Mouse (Mus musculus): ENCODE data around the gene Snapc3. TPM values are rescaled to one million over a fixed set of nuclear protein-coding genes. Genes with fewer than 3 reads are reported as not detected.

The Snapc3 gene
- total and polyA plus RNA-seq, 3 experiments = 12.0 to 15.7 (median 15.5) TPM

DNA sequence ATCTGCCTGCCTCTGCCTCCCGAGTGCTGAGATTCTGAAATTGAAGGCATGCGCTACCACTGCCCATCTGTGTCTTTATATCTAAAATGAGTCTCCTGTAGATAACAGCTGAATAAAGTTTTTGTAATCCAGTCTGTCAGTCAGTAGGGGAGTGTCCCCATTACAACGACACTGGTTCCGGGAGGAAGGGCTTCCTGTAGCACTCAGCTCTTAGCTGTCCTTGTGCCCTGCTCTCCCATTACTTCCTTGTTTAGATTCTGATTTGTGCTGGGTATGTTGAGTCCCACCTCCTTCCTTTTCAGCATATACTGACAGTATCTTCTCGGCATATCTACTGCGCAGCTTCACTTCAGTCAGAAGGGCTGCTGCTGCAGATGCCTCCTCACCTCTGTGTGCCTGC lies 15.4 kb downstream of the Snapc3 start:
- no peak overlapping the region for H3K27ac ChIP-seq
- TF ChIP-seq CTCF (IDR thresholded peaks at IDR 0.05) (no peak), POLR2A (IDR thresholded peaks at IDR 0.05; ENCODE audit: insufficient read depth, low read depth, low read length) (no peak), EP300 (IDR thresholded peaks at IDR 0.05; ENCODE audit: insufficient read depth, low read depth, low read length) (no peak)
- intact Hi-C loops (cut with DNase I) = no loop called here

DNA sequence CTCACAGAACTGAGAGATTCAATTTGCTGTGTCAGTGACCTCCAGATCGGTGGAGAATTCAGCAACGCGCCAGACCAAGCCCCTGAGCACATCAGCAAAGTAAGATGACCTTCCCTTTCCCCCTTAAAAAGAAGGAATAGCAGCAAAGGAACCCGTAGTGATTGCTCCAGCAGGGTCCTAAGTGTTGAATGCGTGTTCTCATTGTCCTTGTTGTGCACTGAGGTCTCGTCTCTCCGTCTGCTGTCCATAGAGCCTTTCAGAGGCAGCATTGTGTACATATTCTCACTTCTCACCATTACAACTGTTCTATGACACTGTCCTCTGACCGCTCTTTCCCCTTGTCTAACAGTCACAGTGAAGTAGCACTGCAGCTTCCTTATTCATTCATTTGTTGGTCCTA lies 18.9 kb downstream of the Snapc3 start:
- no peaks in the 10 kb centered on the region; the same call in 1 of the 2 replicates for H3K36me3 ChIP-seq (ENCODE audit: control insufficient read depth, insufficient read depth, low read length)

More for the DNA sequence above, 15.4 kb downstream of the Snapc3 start:
- H3K4me1 ChIP-seq (ENCODE audit: control insufficient read depth, insufficient read depth, low read length) = no peaks in the 10 kb centered on the region
- H3K27me3 ChIP-seq (ENCODE audit: control insufficient read depth, insufficient read depth, low read length) = no peaks in the 10 kb centered on the region
- no peak overlapping the region for H3K9ac ChIP-seq (ENCODE audit: low read depth, low read length)
- WGBS = 69% methylated on average over 6 of the region's 6 CpGs
- peaks cover 4% of the 10 kb centered on the region; the same call in 1 of the 2 replicates for H3K79me2 ChIP-seq (replicated peaks; ENCODE audit: control insufficient read depth, insufficient read depth, low read length)
- no peaks in the 10 kb centered on the region; the same call in 1 of the 2 replicates for H3K36me3 ChIP-seq (ENCODE audit: control insufficient read depth, insufficient read depth, low read length)
- no peak for DNase-seq
- H3K4me3 ChIP-seq = no peak overlapping the region

DNA sequence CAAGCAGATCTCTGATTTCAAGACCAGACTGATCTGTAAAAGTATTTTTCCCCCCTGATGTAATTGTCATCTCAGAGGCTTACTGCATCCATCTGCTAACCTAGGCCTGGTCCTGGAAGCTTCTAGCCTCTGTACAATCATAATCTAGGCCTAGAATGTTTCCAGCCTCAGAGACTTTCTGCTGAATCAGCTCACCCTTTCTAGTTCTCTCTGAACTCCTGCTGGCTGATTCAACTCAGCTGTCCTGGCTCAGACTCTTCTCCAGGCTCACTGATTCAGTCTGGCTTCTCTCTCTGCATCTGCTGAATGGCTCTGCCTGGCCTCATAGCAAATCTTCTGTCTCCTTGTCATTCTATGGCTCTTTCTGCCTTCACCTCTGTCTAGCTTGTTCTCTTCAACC lies 20.6 kb downstream of the Snapc3 start:
- Histone ChIP-seq H3K27ac (no peak overlapping the region), H3K27me3 (ENCODE audit: control insufficient read depth, insufficient read depth, low read length) (no peaks in the 10 kb centered on the region), H3K4me1 (ENCODE audit: control insufficient read depth, insufficient read depth, low read length) (no peaks in the 10 kb centered on the region), H3K79me2 (replicated peaks; ENCODE audit: control insufficient read depth, insufficient read depth, low read length) (no peaks in the 10 kb centered on the region), H3K36me3 (ENCODE audit: control insufficient read depth, insufficient read depth, low read length) (no peaks in the 10 kb centered on the region; the same call in 1 of the 2 replicates), H3K4me3 (no peak overlapping the region), H3K9ac (ENCODE audit: low read depth, low read length) (no peak overlapping the region)
- intact Hi-C loops (cut with DNase I) = no loop called here
- no peak for DNase-seq
- TF ChIP-seq CTCF (IDR thresholded peaks at IDR 0.05) (no peak), EP300 (IDR thresholded peaks at IDR 0.05; ENCODE audit: insufficient read depth, low read depth, low read length) (no peak), POLR2A (IDR thresholded peaks at IDR 0.05; ENCODE audit: insufficient read depth, low read depth, low read length) (no peak)

More for the DNA sequence above, 18.9 kb downstream of the Snapc3 start:
- WGBS = 97% methylated on average over 8 of the region's 8 CpGs
- TF ChIP-seq CTCF (IDR thresholded peaks at IDR 0.05) = no peak
- TF ChIP-seq POLR2A (IDR thresholded peaks at IDR 0.05; ENCODE audit: insufficient read depth, low read depth, low read length) = no peak
- no peak for TF ChIP-seq EP300 (IDR thresholded peaks at IDR 0.05; ENCODE audit: insufficient read depth, low read depth, low read length)
- intact Hi-C loops (cut with DNase I) = no loop called here
- Histone ChIP-seq H3K4me3 (no peak overlapping the region), H3K27ac (no peak overlapping the region), H3K9ac (ENCODE audit: low read depth, low read length) (no peak overlapping the region), H3K4me1 (ENCODE audit: control insufficient read depth, insufficient read depth, low read length) (no peaks in the 10 kb centered on the region), H3K79me2 (replicated peaks; ENCODE audit: control insufficient read depth, insufficient read depth, low read length) (0 out of 2 replicates have a peak, but pooled peaks cover 2% of the 10 kb centered on the region), H3K27me3 (ENCODE audit: control insufficient read depth, insufficient read depth, low read length) (no peaks in the 10 kb centered on the region)
- DNase-seq = no peak

DNA sequence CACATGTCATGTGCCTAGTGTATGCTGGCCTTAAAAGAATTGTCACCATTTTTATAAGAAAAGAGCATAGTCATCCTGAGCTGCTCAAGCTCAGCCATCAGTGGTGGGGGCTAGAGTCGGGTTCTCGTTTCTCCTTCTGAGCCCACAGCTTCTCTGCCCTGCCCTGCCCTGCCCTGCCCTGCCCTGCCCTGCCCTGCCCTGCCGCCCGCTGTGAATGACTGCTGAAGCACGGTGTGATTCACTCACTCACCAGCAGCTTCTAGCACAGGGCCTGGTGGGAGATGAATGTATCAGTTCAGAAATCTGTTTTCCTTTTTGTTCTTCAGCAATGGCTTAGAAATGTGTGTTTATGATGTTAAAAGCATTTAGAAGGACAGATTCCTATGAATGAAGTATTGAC lies 21.5 kb downstream of the Snapc3 start:
- no peak overlapping the region for H3K27ac ChIP-seq
- intact Hi-C loops (cut with DNase I) = no loop called here
- WGBS = 75% methylated on average over 5 of the region's 5 CpGs
- no peaks in the 10 kb centered on the region for H3K27me3 ChIP-seq (ENCODE audit: control insufficient read depth, insufficient read depth, low read length)
- no peaks in the 10 kb centered on the region for H3K79me2 ChIP-seq (replicated peaks; ENCODE audit: control insufficient read depth, insufficient read depth, low read length)
- TF ChIP-seq EP300 (IDR thresholded peaks at IDR 0.05; ENCODE audit: insufficient read depth, low read depth, low read length) = no peak
- no peak for TF ChIP-seq CTCF (IDR thresholded peaks at IDR 0.05)
- no peak for TF ChIP-seq POLR2A (IDR thresholded peaks at IDR 0.05; ENCODE audit: insufficient read depth, low read depth, low read length)
- no peaks in the 10 kb centered on the region; the same call in 1 of the 2 replicates for H3K36me3 ChIP-seq (ENCODE audit: control insufficient read depth, insufficient read depth, low read length)
- no peaks in the 10 kb centered on the region for H3K4me1 ChIP-seq (ENCODE audit: control insufficient read depth, insufficient read depth, low read length)
- DNase-seq = no peak
- no peak overlapping the region for H3K9ac ChIP-seq (ENCODE audit: low read depth, low read length)
- no peak overlapping the region for H3K4me3 ChIP-seq

DNA sequence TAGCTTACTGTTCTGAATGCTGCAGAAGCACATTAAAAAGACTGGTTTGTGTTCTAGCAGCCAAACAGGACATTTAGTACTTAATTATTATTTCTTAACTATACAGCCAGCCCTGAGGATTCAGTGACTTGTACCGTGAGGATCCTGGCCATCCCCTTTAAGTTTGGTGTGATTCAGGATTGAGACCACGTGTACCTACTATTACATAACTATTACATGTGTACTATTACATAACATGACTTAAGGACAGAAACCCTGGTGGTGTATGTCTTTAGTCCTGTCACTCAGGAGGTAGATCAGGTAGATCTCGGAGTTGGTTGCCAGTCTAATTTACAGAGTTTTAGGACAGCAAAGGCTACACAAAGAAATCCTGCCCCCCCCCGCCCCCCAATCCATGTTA lies 23.5 kb downstream of the Snapc3 start:
- intact Hi-C loops (cut with DNase I) = no loop called here
- no peaks in the 10 kb centered on the region for H3K79me2 ChIP-seq (replicated peaks; ENCODE audit: control insufficient read depth, insufficient read depth, low read length)
- no peaks in the 10 kb centered on the region for H3K36me3 ChIP-seq (ENCODE audit: control insufficient read depth, insufficient read depth, low read length)
- no peak for DNase-seq
- H3K4me3 ChIP-seq = no peak overlapping the region
- H3K9ac ChIP-seq (ENCODE audit: low read depth, low read length) = no peak overlapping the region
- WGBS = 80% methylated on average over 4 of the region's 4 CpGs
- no peaks in the 10 kb centered on the region for H3K27me3 ChIP-seq (ENCODE audit: control insufficient read depth, insufficient read depth, low read length)
- no peak overlapping the region for H3K27ac ChIP-seq
- TF ChIP-seq POLR2A (IDR thresholded peaks at IDR 0.05; ENCODE audit: insufficient read depth, low read depth, low read length) (no peak), EP300 (IDR thresholded peaks at IDR 0.05; ENCODE audit: insufficient read depth, low read depth, low read length) (no peak), CTCF (IDR thresholded peaks at IDR 0.05) (no peak)
- H3K4me1 ChIP-seq (ENCODE audit: control insufficient read depth, insufficient read depth, low read length) = no peaks in the 10 kb centered on the region

DNA sequence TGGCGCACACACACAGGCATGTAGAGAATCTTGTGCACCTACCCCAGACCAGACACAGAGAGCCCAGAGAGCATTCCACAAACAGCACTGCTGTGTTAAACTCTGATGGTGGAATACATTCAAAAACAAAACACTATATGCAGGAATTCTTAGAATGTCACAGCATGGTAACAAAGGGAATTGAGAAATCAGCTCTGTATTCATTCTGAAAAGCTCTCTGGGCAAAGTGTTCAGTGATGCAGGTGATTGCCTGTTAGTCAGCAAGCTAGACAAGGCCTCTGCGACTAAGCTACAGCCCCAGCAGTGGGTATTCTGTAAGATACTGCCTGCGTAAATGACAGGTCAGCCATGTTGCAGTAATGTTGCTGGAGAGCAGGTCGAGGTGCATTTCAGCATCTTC lies 33.3 kb downstream of the Snapc3 start:
- Histone ChIP-seq H3K36me3 (ENCODE audit: control insufficient read depth, insufficient read depth, low read length) (peaks cover 2% of the 10 kb centered on the region), H3K79me2 (replicated peaks; ENCODE audit: control insufficient read depth, insufficient read depth, low read length) (no peaks in the 10 kb centered on the region), H3K9ac (ENCODE audit: low read depth, low read length) (no peak overlapping the region), H3K27me3 (ENCODE audit: control insufficient read depth, insufficient read depth, low read length) (no peaks in the 10 kb centered on the region), H3K4me1 (ENCODE audit: control insufficient read depth, insufficient read depth, low read length) (no peaks in the 10 kb centered on the region), H3K27ac (no peak overlapping the region), H3K4me3 (no peak overlapping the region)
- intact Hi-C loops (cut with DNase I) = no loop called here
- TF ChIP-seq EP300 (IDR thresholded peaks at IDR 0.05; ENCODE audit: insufficient read depth, low read depth, low read length) = no peak
- no peak for TF ChIP-seq CTCF (IDR thresholded peaks at IDR 0.05)
- WGBS = 91% methylated on average over 4 of the region's 4 CpGs
- no peak for DNase-seq
